Mouse (Mus musculus): ENCODE measurements at regions not wholly inside any gene's neighbourhood (a gene's known extent, or its start where the extent isn't known, plus 50 kb on each side); places are given as distances from the start of the nearest gene placed in this dataset.

DNA sequence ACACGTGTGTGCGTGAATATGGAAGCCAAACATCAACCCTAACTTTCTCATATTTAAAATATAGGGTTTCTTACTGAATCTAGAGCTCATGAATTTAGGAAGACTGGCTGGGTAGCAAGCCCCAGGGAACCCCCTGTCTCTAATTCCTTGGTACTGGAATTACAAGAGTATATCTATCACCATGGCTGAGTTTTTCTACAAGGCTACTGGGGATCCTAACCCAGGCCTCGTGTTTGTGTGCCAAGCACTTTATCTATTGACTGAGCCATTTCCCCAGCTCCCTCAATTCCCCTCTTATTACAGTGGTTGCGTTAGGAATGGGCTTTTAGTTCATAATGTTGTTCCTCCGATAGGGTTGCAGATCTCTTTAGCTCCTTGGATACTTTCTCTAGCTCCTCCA lies 90.6 kb upstream of the Cpm start:
- TF ChIP-seq CTCF (IDR thresholded peaks at IDR 0.05; ENCODE audit: low read depth): no peak
- no peak for TF ChIP-seq EP300 (optimal IDR thresholded peaks at IDR 0.05)
